Mouse (Mus musculus): ENCODE measurements at regions not wholly inside any gene's neighbourhood (a gene's known extent, or its start where the extent isn't known, plus 50 kb on each side); places are given as distances from the start of the nearest gene placed in this dataset.

GRCm38 (mm10) chr9:76734387-76734786 is 167.5 kb upstream of the Fam83b start:
- DNase-seq: no peak
- intact Hi-C loops (cut with DNase I): no loop called here

GRCm38 (mm10) chr9:76733812-76734211 is 166.9 kb upstream of the Fam83b start:
- intact Hi-C loops (cut with DNase I): no loop called here

GRCm38 (mm10) chr9:76722881-76723280 is 156.0 kb upstream of the Fam83b start:
- intact Hi-C loops (cut with DNase I): no loop called here
- no peak for DNase-seq

More at GRCm38 (mm10) chr9:76733812-76734211, 166.9 kb upstream of the Fam83b start:
- DNase-seq: no peak

- DNase-seq: no peak
- intact Hi-C loops (cut with DNase I): no loop called here
Measured at GRCm38 (mm10) chr9:76715852-76716251, 148.9 kb upstream of the Fam83b start.

GRCm38 (mm10) chr9:76706451-76706850 is 139.5 kb upstream of the Fam83b start:
- no peak for DNase-seq
- intact Hi-C loops (cut with DNase I): no loop called here

GRCm38 (mm10) chr9:76705786-76706185 is 138.9 kb upstream of the Fam83b start:
- DNase-seq: no peak
- intact Hi-C loops (cut with DNase I): no loop called here

- DNase-seq: no peak
- intact Hi-C loops (cut with DNase I): no loop called here
Measured at GRCm38 (mm10) chr9:76695547-76695946, 128.6 kb upstream of the Fam83b start.

- no peak for DNase-seq
- intact Hi-C loops (cut with DNase I): no loop called here
Measured at GRCm38 (mm10) chr9:76692976-76693375, 126.1 kb upstream of the Fam83b start.

GRCm38 (mm10) chr9:76660848-76661247 is 93.9 kb upstream of the Fam83b start:
- intact Hi-C loops (cut with DNase I): loop anchor here (1.0 to 5.0 kb wide), 2 partner anchors 270 to 389 kb away; no protein-coding TSS in a partner anchor

GRCm38 (mm10) chr9:76659798-76660197 is 92.9 kb upstream of the Fam83b start:
- intact Hi-C loops (cut with DNase I): loop anchor here (5.0 kb wide), 1 partner anchor 387 kb away; no protein-coding TSS in a partner anchor
- DNase-seq: no peak

More at GRCm38 (mm10) chr9:76660848-76661247, 93.9 kb upstream of the Fam83b start:
- DNase-seq: peak; percentile 55 to 65

GRCm38 (mm10) chr9:76653311-76653710 is 86.4 kb upstream of the Fam83b start:
- DNase-seq: no peak
- intact Hi-C loops (cut with DNase I): no loop called here

- DNase-seq: no peak
- intact Hi-C loops (cut with DNase I): no loop called here
Measured at GRCm38 (mm10) chr9:76649484-76649883, 82.6 kb upstream of the Fam83b start.

GRCm38 (mm10) chr9:76646383-76646782 is 79.5 kb upstream of the Fam83b start:
- intact Hi-C loops (cut with DNase I): no loop called here
- no peak for DNase-seq
